Mouse (Mus musculus): ENCODE results near the gene Gm10668.
"Not testable (repeated sequence)": the region's sequence is repeated elsewhere in the genome, so short reads cannot be mapped to it uniquely, and the experiment has no call there.

The Gm10668 gene

DNA sequence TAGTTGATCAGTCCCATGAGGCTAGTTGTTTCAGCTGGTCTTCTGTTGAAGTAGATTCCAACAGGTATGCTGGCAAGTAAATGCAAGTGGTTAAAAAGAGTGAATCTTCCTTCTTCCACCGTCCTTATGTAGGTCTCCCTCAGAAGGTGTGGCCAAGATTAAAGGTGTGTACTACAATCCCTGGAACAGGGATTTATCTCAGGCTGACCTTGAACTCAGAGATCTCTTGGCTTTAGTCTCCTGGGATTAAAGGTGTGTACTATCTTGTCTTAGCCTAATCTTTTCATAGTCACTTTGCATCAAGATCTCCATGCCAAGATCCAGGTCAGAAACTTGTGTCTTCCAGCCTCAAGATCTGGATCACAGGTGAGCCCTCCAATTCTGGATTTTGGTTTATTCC, at the start of gene Gm10668:
TSS of gene Gm10668 (minus strand) at position 101 of the 400 bp plus-strand sequence.
- not testable (repeated sequence) for DNase-seq

DNA sequence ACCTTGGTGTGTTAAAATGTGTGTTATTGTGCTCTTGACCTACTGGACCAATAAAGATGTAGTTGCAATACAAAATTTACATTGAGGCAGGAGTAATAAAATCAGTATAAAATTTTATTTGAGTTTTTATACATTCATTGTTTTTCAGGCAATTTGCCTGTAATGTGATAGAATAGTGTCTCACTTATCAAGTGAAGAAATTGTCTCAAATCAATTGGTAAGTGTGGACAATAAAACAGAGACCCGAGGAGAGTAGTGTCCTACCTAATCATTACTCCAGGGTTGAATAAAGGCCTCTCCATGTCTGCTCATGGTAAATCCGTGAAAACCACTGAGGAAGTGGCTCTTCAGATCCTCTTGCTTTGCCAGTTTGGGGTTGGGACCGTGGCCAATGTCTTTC, 40.5 kb upstream of the Gm10668 start, which contains the start of gene Vmn1r112:
TSS of gene Vmn1r112 (plus strand) at position 301 of the 400 bp plus-strand sequence.
- DNase-seq: not testable (repeated sequence)

DNA sequence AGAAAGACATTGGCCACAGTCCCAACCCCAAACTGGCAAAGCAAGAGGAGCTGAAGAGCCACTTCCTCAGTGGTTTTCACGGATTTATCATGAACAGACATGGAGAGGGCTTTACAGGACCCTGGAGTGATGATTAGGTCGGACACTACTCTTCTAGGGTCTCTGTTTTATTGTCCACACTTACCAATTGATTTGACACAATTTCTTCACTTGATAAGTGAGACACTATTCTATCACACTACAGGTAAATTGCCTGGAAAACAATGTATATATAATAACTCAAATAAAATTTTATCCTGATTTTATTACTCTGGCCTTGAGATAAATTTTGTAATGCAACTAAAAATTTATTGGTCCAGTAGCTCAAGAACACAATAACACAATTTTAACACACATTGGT, 27.3 kb downstream of the Gm10668 start, which contains the start of gene Vmn1r111:
TSS of gene Vmn1r111 (minus strand) at position 101 of the 400 bp plus-strand sequence.
- not testable (repeated sequence) for DNase-seq

Measured in thymus, postnatal 14 days (tissue).